Mouse (Mus musculus): ENCODE data around the gene Tdg.
"Not testable (repeated sequence)": the region's sequence is repeated elsewhere in the genome, so short reads cannot be mapped to it uniquely, and the experiment has no call there.

Gene Tdg

DNA sequence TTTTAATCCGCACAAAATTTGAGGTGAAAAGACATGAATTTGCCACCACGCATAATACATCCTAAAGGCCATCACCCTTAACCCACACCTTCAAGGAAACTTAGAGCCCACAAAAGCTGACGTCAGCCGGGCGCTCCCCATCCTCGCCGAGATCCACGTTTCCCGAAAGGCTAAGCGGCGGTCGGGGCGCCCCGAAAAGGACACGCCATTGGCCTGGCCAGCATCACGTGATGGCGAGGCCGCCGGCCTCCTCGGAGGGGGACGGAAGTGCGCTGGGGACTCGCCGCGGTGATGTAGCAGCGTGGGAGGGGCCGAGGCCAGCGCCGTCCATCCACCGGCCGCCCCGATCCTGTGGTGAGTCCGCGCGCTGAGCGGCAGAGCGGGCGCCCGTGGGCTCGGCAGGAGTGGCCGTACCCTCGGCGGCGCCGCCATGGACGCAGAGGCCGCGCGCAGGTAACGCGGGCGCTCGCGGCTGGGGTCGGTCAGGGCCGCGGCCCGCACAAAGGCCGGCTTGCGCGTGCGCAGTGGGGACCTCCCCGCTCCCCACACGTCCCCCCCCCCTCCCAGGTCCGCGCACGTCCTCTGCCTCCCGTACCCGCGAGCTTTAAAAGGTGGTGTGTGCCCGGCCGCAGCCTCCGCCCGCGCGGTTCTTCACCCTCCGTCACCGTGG lies at the start of gene Tdg:
Gene Tdg (plus strand): TSS at position 243 of the 670 bp plus-strand sequence.
- DNase-seq (ENCODE audit: low spot score in 2 of 2): peak; percentile 95

DNA sequence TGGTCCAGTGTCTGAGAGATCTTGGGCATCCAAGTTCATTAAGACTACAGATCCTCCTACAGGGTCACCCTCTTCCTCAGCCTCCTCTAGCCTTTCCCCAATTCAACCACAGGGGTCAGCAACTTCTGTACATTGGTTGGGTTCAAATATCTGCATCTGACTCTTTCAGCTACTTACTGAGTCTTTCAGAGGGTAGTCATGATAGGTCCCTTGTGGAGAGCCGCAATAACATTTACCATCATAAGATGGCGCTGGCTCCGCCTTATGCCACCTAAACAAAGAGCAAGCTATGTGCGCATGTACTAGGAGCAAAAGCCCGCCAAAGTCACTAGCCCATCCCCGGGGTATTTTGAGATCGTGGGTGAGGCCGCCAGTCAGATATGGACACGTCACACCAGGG lies 40.0 kb upstream of the Tdg start:
- DNase-seq (ENCODE audit: low spot score in 2 of 2): not testable (repeated sequence)

DNA sequence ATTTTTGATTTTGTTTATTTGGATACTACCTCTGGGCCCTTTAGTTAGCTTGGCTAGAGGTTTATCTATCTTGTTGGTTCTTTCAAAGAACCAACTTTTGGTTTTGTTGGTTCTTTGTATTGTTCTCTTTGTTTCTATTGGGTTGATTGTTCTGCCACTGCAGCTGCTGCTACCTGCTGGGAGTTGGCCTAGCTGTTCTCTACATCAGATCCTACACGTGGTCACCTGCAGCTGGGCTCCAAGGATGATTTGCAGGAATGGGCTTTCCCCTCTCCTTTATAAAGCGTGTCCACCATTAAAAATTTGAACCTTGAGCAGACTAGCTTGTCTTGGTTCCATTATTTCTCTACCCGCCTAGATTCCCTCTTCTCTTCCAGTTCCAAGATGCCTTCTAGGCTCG lies 35.2 kb upstream of the Tdg start:
- DNase-seq (ENCODE audit: low spot score in 2 of 2): not testable (repeated sequence)

DNA sequence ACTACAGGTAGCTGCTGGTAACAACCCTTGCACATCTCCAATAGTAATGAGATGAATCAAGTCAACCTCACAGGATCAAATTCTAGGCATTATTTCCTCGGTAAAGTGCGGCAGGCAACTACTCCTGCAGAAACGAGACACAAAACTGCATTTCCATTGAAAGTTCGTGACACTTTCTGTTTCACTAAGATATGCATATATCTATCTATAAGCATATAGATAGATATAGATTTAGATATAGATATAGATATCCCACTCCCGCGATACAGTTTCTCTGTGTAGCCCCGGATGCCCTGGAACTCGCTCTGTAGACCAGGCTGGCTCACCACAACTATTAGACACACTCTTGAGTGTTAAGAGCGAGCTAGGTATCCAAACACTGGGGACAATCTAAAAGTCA lies 7.4 kb upstream of the Tdg start:
- no peak for DNase-seq (ENCODE audit: low spot score in 2 of 2)

DNA sequence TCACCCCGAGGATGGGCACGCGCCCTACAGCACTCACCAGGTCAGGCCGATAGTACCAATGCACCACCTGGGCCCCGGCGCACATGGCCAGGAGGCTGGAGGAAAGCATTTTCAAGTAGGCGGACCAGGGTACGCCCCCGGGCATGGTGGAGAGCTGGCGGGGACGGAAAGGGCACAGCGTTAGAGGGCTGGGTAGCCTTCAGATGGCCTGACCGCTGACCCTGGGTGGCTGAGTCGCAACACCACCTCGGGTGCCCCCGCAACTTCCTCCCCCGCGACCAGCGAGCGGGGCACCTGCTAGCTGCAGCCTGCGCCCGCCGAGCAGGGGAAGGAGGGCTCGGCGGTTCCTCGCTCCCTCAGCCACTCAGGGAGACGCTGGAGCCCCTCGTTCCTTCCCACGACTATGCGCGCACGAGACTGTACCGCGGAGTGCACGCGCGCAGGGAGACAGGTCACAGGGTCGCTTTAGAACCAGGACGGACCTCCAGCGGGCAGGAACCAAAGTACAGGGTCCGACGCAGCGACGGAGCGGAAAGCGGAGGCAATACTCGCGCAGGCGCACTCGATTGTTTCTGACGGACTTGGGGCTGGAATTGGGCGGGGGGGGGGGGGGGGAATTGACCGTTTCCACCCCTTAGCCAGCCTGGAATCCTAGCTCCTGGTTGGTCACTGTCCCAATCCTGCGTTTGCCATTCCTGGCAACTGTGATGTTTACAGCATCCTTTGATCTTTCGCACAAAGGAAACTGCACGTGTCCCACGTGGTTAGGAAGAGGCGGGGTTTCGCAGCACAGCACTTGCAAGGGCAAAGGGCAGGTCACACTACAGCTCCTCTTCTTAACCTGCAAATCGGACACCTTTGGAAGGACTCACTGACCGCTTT lies 6.7 kb upstream of the Tdg start, which contains the start of gene 1190007I07Rik:
Gene 1190007I07Rik (minus strand): TSS at position 558 of the 882 bp plus-strand sequence.
- DNase-seq (ENCODE audit: low spot score in 2 of 2): peak; percentile 93 to 94

DNA sequence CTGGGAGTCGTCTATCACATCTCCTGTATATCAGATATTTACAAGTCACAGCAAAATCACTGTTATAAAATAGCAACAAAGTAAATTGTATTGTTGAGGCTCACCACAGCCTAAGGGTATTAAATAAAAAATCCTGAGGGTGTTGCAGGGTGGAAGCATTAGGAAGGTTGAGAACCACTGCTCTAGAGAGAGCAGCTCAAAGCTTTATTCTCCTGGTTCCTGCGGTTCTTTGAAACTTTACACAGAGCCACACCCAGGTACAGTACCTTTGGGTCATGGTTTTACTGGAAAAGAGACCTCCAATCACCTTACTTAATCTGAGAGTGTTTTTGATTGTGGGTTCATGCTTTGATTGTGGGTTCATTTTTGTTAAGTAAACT lies 6.1 kb upstream of the Tdg start:
- DNase-seq (ENCODE audit: low spot score in 2 of 2): not testable (repeated sequence)

DNA sequence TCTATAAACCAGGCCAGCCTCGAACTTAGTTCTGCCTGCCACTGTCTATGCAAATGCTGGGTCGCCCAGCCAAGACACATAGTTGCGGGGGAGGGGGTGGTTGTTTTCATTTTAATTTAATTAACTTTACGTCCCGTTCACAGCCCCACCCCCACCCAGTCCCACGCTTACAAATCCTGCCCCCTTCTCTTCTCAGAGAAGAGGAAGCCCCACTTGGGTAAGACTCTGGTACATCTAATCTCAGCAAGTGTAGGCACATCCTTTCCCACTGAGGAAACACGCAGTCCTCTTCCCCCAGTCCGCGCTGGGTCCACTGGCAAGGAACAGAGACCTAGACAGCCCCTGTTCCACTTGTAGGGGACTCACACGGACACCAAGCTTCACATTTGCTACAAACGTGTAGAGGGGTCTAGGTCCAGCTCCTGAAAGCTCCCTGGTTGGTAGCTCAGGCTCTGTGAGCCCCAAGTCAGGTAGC lies 480 bp upstream of the Tdg start:
- peak in 1 of 2 experiments; percentile 47 for DNase-seq (ENCODE audit: low spot score in 2 of 2)

DNA sequence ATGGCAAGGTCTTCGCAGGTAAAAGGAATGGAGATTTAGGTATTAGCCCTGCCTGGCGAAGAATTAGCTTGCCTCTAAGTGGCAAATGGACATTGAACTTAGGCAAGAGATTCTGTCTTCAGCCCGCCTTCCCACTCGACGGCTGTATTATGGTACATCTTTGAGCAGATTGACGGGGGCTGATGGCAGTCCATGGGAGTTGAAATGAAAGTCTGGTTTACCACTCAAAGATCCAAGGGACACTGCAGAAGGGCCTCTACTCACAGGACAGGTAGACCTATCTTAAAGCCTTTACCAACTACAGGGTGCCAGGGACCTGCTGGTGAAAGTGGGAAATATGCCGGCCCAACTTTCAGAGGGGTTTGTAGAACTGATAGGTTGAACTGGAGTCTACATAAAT lies 869 bp downstream of the Tdg start:
- DNase-seq (ENCODE audit: low spot score in 2 of 2): no peak

DNA sequence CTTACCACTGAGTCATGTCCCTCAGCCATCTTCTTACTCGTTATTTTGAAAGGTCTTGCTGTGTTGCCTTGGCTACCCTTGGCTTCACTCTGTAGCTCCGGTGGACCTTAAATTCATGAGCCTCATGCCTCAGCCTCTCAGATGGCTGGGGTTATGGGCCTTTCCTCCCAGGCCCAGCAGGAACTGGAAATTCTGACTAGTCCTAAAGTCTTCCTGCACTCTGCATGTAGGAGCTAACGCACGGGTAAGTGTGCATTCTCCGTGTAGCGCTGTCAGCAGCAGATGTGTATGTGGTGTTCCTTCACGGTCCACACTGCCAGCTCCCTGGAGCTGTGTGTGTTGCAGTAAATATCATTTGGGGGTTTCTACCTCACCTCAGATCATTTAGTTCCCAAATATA lies 1.5 kb downstream of the Tdg start:
- no peak for DNase-seq (ENCODE audit: low spot score in 2 of 2)

DNA sequence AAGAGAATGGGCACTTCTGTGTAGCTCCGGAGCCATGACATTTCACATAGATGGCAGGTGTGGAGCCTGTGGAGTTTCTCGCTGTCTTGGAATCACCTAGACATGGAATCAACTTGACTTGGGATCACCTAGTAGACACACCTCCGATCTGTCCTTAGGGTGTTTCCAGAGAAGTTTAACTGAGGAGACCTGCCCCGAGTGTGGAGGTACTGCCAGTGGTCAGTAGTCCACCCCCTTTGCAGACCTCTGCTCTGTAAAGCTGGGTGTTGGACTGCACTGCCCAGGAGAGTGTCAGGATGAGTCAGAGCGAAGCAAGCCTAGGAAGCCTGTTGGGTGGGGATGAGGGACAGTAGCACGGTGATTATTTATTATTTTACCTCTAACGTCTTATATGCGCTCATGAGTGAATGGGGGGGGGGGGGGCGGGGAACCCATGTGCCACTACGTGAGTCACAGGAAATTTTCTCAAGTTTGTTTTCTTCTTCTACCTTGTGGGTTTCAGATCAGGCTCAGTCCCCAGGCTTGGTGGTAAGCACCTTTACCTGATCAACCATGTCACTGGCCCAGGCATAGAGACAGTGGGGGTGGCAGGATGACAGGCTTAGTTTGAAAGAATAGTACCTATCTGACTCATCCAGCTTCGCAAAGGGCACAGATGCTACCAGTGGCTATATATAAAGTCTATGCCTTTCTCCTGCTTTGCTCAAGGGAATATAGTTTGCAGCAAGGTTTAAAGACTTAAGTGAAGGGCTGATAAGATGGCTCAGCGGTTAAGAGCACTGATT lies 3.1 kb downstream of the Tdg start:
- DNase-seq (ENCODE audit: low spot score in 2 of 2): no peak

DNA sequence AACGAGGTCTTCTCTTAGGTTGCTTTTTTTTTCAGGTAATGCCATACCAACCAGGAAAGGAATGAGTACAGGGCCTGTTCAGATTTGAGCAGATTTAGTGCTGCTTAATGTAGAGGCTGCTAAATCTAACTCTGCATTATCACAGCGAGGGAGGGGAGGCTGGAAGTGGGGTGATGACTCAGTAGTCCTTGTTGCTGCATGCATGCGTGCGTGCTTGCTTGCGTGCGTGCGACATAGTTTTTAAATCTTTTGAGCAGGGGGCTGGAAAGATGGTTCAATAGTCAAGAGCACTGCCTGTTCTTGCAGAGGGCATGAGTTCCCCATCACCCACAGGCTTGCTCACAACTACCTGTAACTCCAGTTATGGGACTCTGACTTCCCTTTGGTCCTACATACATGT lies 4.7 kb downstream of the Tdg start:
- no peak for DNase-seq (ENCODE audit: low spot score in 2 of 2)

DNA sequence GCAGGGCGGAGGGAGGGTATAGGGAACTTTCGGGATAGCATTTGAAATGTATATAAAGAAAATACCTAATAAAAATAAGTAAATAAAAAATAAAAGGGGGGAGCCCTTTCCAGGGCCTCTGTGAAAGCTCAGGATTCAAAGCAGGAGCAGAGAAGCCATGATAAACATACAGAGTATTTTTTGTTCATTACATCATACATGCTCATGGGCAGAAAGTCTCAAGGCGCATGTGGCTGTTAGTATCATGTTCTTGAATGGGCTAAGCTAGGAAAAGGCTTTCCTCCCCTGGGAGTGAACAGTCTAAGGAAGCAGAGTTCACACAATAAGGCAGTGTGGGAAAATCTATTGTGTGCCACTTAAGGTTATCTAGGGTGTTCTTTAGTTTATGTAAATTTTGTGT lies 6.7 kb downstream of the Tdg start:
- DNase-seq (ENCODE audit: low spot score in 2 of 2): no peak

DNA sequence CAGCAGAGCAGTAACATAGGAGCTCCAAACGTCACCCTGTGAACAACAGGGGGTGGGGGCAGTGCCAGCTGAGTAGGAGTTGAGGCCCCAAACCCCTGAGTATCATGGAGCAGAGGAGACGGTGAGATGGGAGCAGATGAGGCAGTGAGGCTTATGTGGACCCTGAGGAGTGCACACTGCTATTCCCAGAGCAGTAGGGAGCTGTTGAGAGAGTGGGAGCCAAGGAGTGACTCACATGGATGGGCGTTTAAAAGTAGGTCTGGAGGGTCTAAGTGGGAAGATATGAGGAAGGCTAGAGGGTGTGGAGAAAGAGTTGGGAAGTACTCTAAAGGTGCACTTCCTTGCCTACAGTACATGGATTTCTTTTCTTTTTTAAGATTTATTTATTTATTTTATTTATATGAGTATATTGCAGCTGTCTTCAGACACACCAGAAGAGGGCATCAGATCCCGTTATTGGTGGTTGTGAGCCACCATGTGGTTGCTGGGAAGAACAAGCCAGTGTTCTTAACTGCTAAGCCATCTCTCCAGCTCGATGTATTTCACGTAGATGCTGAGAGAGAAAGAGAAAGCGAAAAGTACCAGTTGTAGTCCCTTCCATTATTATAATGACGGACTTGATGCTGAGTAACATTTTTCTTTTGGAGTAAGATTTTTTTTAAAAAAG lies 9.5 kb downstream of the Tdg start:
- no peak for DNase-seq (ENCODE audit: low spot score in 2 of 2)

DNA sequence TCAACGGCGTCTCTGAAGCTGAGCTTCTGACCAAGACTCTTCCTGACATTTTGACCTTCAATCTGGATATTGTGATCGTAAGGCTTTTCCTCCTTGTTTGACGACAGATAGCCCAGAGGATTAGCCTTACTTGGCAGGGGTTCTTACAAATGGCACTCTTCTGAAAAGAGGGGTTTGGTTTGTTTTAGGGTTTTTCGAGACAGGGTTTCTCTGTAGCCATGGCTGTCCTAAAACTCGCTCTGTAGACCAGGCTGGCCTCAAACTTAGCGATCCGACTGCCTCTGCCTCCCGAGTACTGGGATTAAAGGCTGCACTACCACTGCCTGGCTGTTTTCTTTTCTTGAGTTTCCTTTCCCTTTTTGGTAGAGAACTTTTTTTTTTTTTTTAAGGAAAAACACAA lies 11.9 kb downstream of the Tdg start:
- no peak for DNase-seq (ENCODE audit: low spot score in 2 of 2)

DNA sequence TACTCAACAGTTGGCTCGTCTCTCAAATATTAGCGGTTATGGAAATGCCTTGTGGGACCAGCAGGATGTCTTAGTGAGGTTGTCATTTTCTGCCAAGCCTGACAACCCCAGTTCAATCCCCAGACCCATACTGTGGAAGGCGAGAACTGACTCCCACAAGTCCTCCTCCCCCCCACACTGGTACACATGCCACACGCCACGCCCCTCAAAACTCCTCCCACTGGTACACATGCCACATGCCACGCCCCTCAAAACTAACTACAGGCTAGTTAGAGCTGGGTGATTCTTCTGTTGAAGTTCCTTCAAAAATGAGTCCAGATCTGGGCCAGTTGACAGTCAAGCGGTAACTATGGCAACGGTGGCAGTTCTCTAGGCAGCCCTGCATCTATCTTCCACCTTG lies 16.5 kb downstream of the Tdg start:
- no peak for DNase-seq (ENCODE audit: low spot score in 2 of 2)

DNA sequence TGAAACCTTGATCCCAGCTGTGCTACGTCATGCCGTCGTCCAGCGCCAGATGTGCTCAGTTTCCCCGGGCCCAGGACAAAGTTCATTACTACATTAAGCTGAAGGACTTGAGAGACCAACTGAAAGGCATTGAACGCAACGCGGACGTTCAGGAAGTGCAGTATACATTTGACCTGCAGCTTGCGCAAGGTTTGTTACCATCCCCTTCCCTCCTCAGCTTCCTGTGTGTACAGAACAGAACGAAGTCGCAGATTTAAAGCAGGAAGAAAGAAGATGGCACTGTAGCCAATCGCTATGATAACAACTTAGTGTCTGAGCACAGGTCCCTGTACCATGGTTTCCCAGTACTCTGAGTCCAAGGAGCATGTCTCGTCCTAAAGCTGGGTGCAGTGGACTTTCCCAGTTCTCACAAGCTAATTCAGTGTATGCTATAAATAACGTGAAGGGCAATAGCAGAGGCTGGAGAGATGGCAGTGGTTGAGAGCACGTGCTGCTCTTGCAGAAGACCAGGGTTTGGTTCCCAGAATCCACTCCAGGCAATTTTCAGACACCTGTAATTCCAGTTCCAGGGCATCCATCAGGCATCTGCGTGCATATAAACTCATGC lies 17.7 kb downstream of the Tdg start:
- no peak for DNase-seq (ENCODE audit: low spot score in 2 of 2)

DNA sequence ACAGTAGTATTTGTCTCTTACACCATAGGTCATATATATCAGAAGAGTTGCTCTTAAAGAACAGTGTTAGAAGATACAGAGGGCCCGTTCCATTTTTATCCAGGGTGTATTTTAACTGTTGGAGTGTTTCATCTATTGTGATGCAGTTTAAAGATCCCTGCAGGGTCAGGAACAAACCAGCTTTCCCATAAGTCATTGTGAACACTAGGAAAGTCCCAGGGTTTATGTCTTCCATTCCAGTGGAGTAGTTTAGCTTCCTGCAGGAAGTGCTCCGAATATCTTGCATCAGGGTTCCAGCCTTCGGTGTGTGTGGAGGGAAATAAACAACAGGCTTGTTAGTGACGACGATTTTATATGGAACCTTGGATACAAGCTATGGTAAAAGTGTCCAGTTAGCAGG lies 21.6 kb downstream of the Tdg start:
- no peak for DNase-seq (ENCODE audit: low spot score in 2 of 2)

DNA sequence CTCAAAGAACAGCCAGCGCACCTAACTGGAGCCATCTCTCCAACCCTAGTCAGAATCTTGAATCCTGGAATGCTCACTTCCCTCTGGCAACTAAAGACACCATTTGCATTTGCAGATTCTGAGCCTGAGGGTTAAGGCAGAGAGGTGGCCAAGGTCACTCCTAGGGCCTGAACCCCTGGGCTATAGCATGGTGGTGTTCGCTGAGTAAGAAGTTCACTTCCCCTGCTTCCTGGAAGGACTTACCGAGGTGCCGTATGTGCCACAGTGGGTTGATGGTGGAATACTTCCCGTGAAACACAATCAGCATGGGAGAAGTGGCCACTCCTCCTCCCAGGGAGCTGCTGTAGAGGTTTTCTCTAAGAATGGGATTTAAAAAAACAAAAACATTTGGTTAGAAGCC lies 23.0 kb downstream of the Tdg start:
- no peak for DNase-seq (ENCODE audit: low spot score in 2 of 2)

DNA sequence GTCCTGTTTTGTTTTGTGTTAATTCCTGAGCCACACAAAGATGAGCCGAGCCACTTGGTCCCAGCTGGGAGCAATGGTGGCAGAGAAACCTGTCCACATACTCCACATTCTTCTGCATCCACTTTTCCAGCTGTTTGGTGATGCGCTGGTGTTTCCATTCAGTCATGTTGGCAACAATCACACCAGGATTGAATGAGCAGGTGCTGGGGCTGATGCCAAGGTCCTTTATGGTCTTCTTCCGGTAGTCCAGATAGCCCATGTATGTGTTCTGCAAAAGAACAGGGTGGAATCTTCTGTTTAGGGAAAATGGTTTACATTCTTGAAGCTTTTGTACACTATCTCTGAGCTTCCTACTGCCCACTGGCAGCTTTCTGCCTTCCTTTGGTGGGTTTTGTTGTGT lies 25.0 kb downstream of the Tdg start:
- DNase-seq (ENCODE audit: low spot score in 2 of 2): no peak

DNA sequence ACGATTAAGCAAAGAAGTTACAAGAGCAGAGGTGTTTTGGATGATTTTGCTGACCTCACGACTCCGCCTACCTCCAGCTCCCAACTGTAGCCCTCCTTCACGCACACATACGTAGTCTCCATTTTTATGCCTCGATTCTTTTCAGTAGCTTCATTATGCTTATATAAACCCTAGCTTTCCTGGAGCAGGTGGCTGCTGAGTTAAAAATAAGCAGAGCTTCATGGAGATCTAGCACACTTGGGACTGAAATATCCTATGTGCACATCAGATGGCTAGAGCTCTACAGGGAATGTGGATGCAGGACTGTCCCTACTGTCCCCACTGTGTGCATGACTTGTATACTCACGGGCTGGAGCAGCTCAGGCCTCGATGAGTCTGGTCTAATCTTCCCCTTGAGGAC lies 32.2 kb downstream of the Tdg start:
- peak; percentile 44 to 79 for DNase-seq (ENCODE audit: low spot score in 2 of 2)

DNA sequence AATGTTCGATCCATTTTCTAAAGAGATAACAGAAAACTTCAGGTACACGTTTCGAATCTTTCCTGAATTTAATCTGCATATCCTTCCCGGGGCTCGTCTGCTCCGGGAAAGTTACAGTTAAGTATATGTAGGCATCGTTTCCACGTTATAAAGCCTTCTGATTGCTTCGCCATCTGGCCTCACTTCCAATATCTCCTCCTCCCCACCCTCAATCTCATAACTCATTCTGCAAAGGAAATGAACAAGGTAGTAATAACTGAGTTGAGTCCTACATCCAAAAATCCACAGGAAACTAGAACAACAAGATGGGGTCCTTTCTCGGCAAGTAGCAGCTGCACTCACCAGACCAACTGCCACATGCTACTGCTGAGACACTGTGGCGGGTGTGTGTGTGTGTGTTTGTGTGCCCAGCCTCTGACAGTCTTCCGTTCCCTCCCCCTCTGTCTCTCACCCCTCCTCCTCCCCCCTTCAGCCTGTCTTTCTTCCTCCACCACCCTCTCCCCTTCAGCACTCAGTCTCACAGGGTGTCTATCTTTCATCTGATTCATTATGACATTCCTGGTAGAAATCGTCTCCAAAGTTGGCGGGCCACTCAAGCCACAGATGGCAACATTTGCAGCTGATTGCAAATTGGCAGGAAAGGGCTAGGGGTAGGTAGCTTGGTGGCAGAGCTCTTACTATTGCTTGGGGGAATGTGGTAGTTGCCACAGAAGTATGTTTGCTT lies 32.8 kb downstream of the Tdg start:
- peak; percentile 64 to 74 for DNase-seq (ENCODE audit: low spot score in 2 of 2)

All from right cerebral cortex, postnatal 10 days (tissue).